Mouse (Mus musculus) myocyte (in vitro differentiated cells): ENCODE measurements around the gene Piwil1. TPM values are rescaled to one million over a fixed set of nuclear protein-coding genes. Genes with fewer than 3 reads are reported as not detected.

Experiments used
- H3K27me3 ChIP-seq: one replicate; pipeline ENCODE4 v1.6.1; 2011; ENCODE audit not compliant: control insufficient read depth, insufficient read depth, insufficient read length
- H3K36me3 ChIP-seq: one replicate; pipeline ENCODE4 v1.6.1; 2011; ENCODE audit not compliant: control insufficient read depth, insufficient read depth
- H3K4me2 ChIP-seq: one replicate; pipeline ENCODE4 v1.6.1; 2011; ENCODE audit warnings: low read depth, control low read depth
- H3K4me3 ChIP-seq: one replicate; pipeline ENCODE4 v1.5.1; 2011; ENCODE audit warnings: mild to moderate bottlenecking, control low read depth, moderate library complexity
- H3K79me2 ChIP-seq: one replicate; pipeline ENCODE4 v1.6.1; 2011; ENCODE audit not compliant: control insufficient read depth, insufficient read depth
- H3ac ChIP-seq: one replicate; pipeline ENCODE4 v1.6.1; 2011; ENCODE audit not compliant: control insufficient read depth, insufficient read length
- CEBPB ChIP-seq: IDR thresholded peaks from 2 replicates; pipeline ENCODE4 v1.6.1; 2011; ENCODE audit warnings: mild to moderate bottlenecking, moderate library complexity; ENCODE audit not compliant: poor library complexity, insufficient read depth, severe bottlenecking
- E2F4 ChIP-seq: IDR thresholded peaks from one replicate; pipeline ENCODE4 v1.6.1; 2011; ENCODE audit warnings: mild to moderate bottlenecking, control low read depth, moderate library complexity; ENCODE audit not compliant: insufficient read depth
- MAX ChIP-seq: IDR thresholded peaks from one replicate; pipeline ENCODE4 v1.6.1; 2011; ENCODE audit warnings: low read depth, mild to moderate bottlenecking, control low read depth
- MYOD1 ChIP-seq, 3 experiments: IDR thresholded peaks; one replicate each; pipeline ENCODE4 v1.6.1; 2011; ENCODE audit warnings: control low read depth in 2 of 3, low read depth in 2 of 3, mild to moderate bottlenecking in 2 of 3, moderate library complexity in 1 of 3; ENCODE audit not compliant: insufficient read length in 2 of 3, control insufficient read depth in 1 of 3
- MYOG ChIP-seq, 3 experiments: IDR thresholded peaks; one replicate each; pipeline ENCODE4 v1.6.1; 2011; ENCODE audit warnings: control low read depth in 2 of 3, low read depth in 2 of 3, mild to moderate bottlenecking in 2 of 3; ENCODE audit not compliant: insufficient read length in 2 of 3, control insufficient read depth in 1 of 3, insufficient read depth in 1 of 3
- POLR2A ChIP-seq: IDR thresholded peaks from one replicate; pipeline ENCODE4 v1.6.1; 2011; ENCODE audit warnings: low read depth, mild to moderate bottlenecking, control low read depth, moderate library complexity; ENCODE audit not compliant: insufficient read length
- POLR2AphosphoS2 ChIP-seq: IDR thresholded peaks from one replicate; pipeline ENCODE4 v1.6.1; 2011; ENCODE audit warnings: low read depth, control low read depth; ENCODE audit not compliant: insufficient read length
- REST ChIP-seq: IDR thresholded peaks from one replicate; pipeline ENCODE4 v1.6.1; 2011; ENCODE audit warnings: mild to moderate bottlenecking, control low read depth, moderate library complexity; ENCODE audit not compliant: insufficient read depth, insufficient read length
- SRF ChIP-seq: IDR thresholded peaks from one replicate; pipeline ENCODE4 v1.6.1; 2011; ENCODE audit warnings: low read depth; ENCODE audit not compliant: control insufficient read depth, insufficient read length
- TCF12 ChIP-seq: IDR thresholded peaks from one replicate; pipeline ENCODE4 v1.6.1; 2011; ENCODE audit warnings: mild to moderate bottlenecking, control low read depth; ENCODE audit not compliant: poor library complexity, insufficient read depth, severe bottlenecking
- TCF3 ChIP-seq: IDR thresholded peaks from one replicate; pipeline ENCODE4 v1.6.1; 2011; ENCODE audit warnings: low read depth, control low read depth; ENCODE audit not compliant: insufficient read length
- USF1 ChIP-seq: IDR thresholded peaks from one replicate; pipeline ENCODE4 v1.6.1; 2011; ENCODE audit warnings: low read depth, mild to moderate bottlenecking, control low read depth, moderate library complexity
- polyA plus RNA-seq: library from polyadenylated mRNA; unstranded; fragments of >200 nt; fragmentation: generic; extraction: Trizol; gene quantifications from one replicate; pipeline ENCODE4 v1.2.1, GENCODE M21; 2012; ENCODE audit warnings: missing spikeins

Piwil1 gene
- polyA plus RNA-seq, 1 experiment = not detected

- H3K27me3 ChIP-seq = no peaks in the 10 kb centered on the region
- TF ChIP-seq CEBPB (no peak), TCF12 (no peak), REST (no peak), SRF (no peak), USF1 (no peak)
- no peak overlapping the region for H3ac ChIP-seq
- H3K79me2 ChIP-seq = no peaks in the 10 kb centered on the region
- H3K4me2 ChIP-seq = no peak overlapping the region
- H3K4me3 ChIP-seq = no peak overlapping the region
- no peaks in the 10 kb centered on the region for H3K36me3 ChIP-seq
These were observed 2.0 kb downstream of the Piwil1 start for GRCm38 (mm10) chr5:128704134-128704904.

DNA sequence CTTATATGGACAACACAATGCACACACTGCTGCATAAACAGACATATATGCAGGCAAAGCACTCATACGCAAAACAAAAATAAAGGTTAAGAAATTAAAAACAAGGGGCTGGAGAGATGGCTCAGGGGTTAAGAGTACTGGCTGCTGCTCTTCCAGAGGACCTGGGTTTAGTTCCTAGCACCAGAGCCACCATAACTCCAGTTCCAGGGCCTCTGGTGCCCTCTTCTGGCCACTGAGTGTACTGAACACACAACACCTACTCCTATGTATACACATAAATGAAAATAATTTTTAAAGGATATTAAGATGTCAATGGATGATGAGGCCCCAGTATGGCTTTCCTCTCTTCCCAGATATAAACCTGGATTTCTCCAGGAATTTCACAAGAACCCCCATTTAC lies 4.1 kb downstream of the Piwil1 start:
- Histone ChIP-seq H3K79me2 (no peaks in the 10 kb centered on the region), H3K27me3 (no peaks in the 10 kb centered on the region), H3K36me3 (no peaks in the 10 kb centered on the region), H3K4me2 (no peak overlapping the region), H3ac (no peak overlapping the region), H3K4me3 (no peak overlapping the region)
- TF ChIP-seq E2F4 (no peak), POLR2A (no peak), SRF (no peak), USF1 (no peak), MYOG (IDR thresholded peaks at IDR 0.05; ENCODE audit: control insufficient read depth in 1 of 3, insufficient read depth in 1 of 3, insufficient read length in 2 of 3, low read depth in 2 of 3) (no peak), POLR2AphosphoS2 (no peak), CEBPB (no peak), REST (no peak), TCF3 (no peak), MAX (no peak), MYOD1 (IDR thresholded peaks at IDR 0.05; ENCODE audit: control insufficient read depth in 1 of 3, insufficient read length in 2 of 3, low read depth in 2 of 3) (no peak), TCF12 (no peak)

- Histone ChIP-seq H3K4me3 (no peak overlapping the region), H3K4me2 (no peak overlapping the region), H3K27me3 (no peaks in the 10 kb centered on the region), H3ac (no peak overlapping the region), H3K36me3 (no peaks in the 10 kb centered on the region), H3K79me2 (no peaks in the 10 kb centered on the region)
- TF ChIP-seq CEBPB = no peak
These were observed 4.9 kb downstream of the Piwil1 start for GRCm38 (mm10) chr5:128707271-128707670.

GRCm38 (mm10) chr5:128708929-128709328 lies 6.6 kb downstream of the Piwil1 start:
- Histone ChIP-seq H3K4me3 (no peak overlapping the region), H3ac (no peak overlapping the region), H3K4me2 (no peak overlapping the region), H3K36me3 (no peaks in the 10 kb centered on the region), H3K79me2 (no peaks in the 10 kb centered on the region), H3K27me3 (no peaks in the 10 kb centered on the region)
- no peak for TF ChIP-seq E2F4
- TF ChIP-seq TCF3 = no peak
- TF ChIP-seq USF1 = no peak
- TF ChIP-seq CEBPB = no peak
- TF ChIP-seq TCF12 = no peak
- no peak for TF ChIP-seq SRF

- Histone ChIP-seq H3K79me2 (no peaks in the 10 kb centered on the region), H3K36me3 (no peaks in the 10 kb centered on the region), H3ac (no peak overlapping the region), H3K4me2 (no peak overlapping the region), H3K4me3 (no peak overlapping the region), H3K27me3 (no peaks in the 10 kb centered on the region)
- TF ChIP-seq POLR2A (no peak), REST (no peak), CEBPB (no peak), SRF (no peak), TCF12 (no peak), USF1 (no peak), POLR2AphosphoS2 (no peak), E2F4 (no peak), MYOD1 (IDR thresholded peaks at IDR 0.05; ENCODE audit: control insufficient read depth in 1 of 3, insufficient read length in 2 of 3, low read depth in 2 of 3) (no peak), MAX (no peak), TCF3 (no peak), MYOG (IDR thresholded peaks at IDR 0.05; ENCODE audit: control insufficient read depth in 1 of 3, insufficient read depth in 1 of 3, insufficient read length in 2 of 3, low read depth in 2 of 3) (no peak)
These were observed 8.3 kb downstream of the Piwil1 start for GRCm38 (mm10) chr5:128710596-128710995.
